Mouse (Mus musculus): ENCODE measurements around the gene Mrpl49. TPM values are rescaled to one million over a fixed set of nuclear protein-coding genes. Genes with fewer than 3 reads are reported as not detected.

Mrpl49 gene
- 14.5 to 19.1 TPM (median 18.6 TPM) in 4 replicates for total RNA-seq (2023; ENCODE audit: inconsistent age)

DNA sequence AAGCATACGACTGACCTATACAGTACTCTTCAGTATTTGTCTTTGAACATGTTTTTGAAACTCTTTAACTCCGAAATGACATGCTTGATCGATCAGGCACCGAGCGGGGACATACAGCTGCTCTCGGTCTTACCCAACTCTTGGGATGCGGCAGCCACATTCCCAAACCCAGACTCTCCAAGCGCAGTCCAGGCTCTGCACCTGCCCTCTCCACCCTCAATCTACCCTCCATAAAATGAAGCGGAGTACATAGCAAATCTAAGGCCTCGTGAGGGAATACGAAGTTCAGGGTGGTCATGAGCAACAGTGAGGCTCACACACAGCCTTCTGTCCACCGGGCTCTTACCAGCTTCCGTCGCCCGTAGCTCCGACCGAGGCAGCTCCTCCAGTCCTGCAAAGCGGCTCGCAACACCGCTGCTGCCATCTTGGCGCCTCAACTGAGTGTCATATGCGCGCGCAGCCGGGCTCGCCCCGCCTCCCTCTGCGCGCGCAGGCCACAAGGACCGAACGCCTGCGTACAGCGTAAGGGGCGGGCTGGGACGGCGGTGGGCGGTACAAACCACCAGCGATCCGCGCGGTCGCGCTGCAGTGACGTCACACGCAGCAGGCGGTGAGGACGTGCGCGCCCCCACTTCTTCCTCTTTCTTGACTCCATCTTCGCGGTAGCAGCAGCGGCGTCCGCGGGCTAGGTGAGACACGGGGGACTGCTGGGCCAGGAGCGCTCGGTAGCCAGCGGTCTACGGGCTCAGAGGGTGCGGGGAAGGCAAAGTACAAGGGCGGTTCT lies at the start of gene Mrpl49, which contains the start of gene Fau:
TSS of gene Mrpl49 (minus strand) at position 473 of the 784 bp plus-strand sequence.
TSS of gene Fau (plus strand) at position 532 of the 784 bp plus-strand sequence.

DNA sequence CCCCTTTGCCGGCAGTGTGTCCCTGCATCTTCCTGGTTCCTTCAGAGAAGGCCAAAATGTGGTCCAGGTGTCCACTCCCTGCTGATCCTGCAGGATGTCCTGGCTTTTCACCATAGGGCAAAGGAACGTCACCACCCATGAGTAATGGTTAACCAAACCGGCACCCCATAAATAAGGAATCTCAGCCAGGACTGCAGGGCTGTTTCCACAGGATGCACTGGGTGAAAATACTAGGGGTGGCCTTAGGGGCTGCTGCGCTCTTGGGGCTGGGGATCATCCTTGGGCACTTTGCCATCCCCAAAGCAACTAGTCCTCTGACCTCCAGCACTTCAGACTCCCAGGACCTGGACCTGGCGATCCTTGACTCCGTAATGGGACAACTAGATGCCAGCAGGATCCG lies 48.0 kb upstream of the Mrpl49 start, which contains the start of gene Naaladl1:
TSS of gene Naaladl1 (plus strand) at position 197 of the 400 bp plus-strand sequence.

GRCm38 (mm10) chr19:6094119-6094518 lies 36.5 kb upstream of the Mrpl49 start, which contains the start of gene AC131692.1:
AC131692.1 (plus strand) TSS chr19:6094419.

DNA sequence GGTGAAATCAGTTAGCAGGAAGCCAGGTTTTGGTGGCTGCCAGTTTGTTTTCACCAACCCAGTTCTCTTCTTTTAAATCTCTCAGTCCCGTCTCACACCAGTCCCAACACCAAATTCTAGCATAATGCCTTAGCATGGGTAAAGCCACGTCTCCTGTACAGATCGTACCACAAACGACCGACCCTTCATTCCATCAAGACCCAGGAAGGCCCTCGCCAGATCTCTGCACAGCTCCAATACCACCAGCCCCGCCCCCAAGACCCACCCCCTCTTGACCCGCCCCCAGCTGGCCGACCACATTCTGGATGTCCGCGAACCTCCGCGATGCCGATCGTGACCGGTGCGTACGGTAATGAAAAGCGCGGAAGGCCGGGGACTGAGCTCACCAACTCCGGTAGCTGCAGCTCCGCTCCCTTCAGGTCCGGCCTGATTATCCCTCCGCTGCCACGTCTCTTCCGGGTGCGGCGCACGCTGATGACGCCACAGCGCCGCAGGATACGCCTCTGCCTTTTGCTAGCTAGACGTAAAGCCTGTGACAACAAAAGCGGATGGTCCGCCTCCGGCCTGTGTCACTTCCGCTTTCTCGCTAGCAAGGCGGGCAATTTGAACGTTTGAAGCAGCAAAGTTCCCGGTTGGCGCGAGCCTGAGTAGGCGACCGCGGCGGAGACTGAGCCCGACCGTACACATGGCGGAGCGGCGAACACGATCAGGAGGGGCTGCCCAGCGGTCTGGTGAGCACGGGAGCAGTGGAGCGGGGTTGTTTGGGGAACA lies 27.1 kb upstream of the Mrpl49 start, which contains the start of the genes Zfpl1 and Cdca5:
TSS of gene Zfpl1 (minus strand) at position 479 of the 771 bp plus-strand sequence.
TSS of gene Cdca5 (plus strand) at position 506 of the 771 bp plus-strand sequence.

GRCm38 (mm10) chr19:6082156-6082555 lies 24.6 kb upstream of the Mrpl49 start, which contains the start of gene Gm28374:
Gm28374 (minus strand) TSS chr19:6082256.

GRCm38 (mm10) chr19:6079983-6080480 lies 22.4 kb upstream of the Mrpl49 start, which contains the start of gene Tmem262:
Tmem262 (plus strand) TSS chr19:6080033.

GRCm38 (mm10) chr19:6076564-6077393 lies 19.2 kb upstream of the Mrpl49 start, which contains the start of gene Vps51:
Vps51 (minus strand) TSS chr19:6077231.

GRCm38 (mm10) chr19:6067724-6068415 lies 10.3 kb upstream of the Mrpl49 start, which contains the start of gene Tm7sf2:
Tm7sf2 (minus strand) TSS chr19:6068373.

GRCm38 (mm10) chr19:6061021-6061533 lies 3.5 kb upstream of the Mrpl49 start, which contains the start of gene Znhit2:
Znhit2 (plus strand) TSS chr19:6061192.

GRCm38 (mm10) chr19:6046294-6047153 lies 11.1 kb downstream of the Mrpl49 start, which contains the start of gene Syvn1:
Syvn1 (plus strand) TSS chr19:6046576.

DNA sequence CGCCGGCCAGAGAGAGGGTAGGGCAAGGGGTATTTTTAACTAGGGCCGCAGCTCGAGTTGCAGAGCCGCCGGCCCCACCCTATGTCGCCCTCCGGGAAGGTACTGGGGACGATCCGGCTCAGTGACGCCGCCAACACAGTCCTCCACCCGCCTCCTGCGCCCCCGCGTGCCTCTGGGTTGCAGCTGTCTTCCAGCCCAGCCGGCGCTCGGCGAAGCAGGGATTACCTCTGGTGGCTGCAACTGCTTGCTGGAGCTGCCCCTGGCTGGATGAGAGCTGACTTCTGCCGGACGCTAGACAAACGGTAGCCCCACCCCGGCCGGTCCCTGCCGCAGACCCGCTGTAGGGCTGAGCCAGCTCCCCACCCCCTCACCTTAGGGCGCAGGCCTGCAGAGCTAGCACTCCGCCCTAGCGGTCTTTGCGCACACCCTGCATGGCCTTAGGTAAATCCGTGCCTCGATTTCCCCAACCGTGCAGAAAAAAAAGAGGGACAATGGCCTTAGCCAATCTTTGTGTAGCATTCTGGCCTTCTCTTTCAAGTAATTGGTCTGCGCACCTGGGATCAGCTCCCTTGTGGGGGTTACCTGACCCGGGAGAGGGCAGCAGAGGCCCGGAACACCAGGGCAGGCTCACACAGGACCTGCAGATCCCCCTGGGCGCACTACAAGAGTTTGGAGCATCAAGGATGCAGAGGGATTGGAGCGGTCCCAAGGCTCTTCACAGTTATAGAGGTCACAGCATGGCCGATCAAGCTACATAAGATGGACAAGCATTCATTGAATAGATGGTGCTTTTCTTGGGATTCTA lies 41.9 kb downstream of the Mrpl49 start, which contains the start of gene Capn1:
TSS of gene Capn1 (minus strand) at position 387 of the 805 bp plus-strand sequence.

Other genes starting within 250 kb of the Mrpl49 start
- 29.4 to 40.1 TPM (median 35.7 TPM) in 4 replicates for gene Frmd8, start 182.5 kb downstream of the Mrpl49 start, total RNA-seq (2023; ENCODE audit: inconsistent age)
- 21.3 to 29.7 TPM (median 22.3 TPM) in 4 replicates for gene Slc25a45, start 180.0 kb downstream of the Mrpl49 start, total RNA-seq (2023; ENCODE audit: inconsistent age)
- 1.9 to 2.7 TPM (median 2.6 TPM) in 4 replicates for gene Tigd3, start 163.6 kb downstream of the Mrpl49 start, total RNA-seq (2023; ENCODE audit: inconsistent age)
- gene Dpf2, start 144.8 kb downstream of the Mrpl49 start, total RNA-seq (2023; ENCODE audit: inconsistent age): 161 to 182 TPM (median 167 TPM) in 4 replicates
- 0.29 to 0.69 TPM (median 0.35 TPM) in 3 of 4 replicates, not detected in the other for gene Cdc42ep2, start 133.0 kb downstream of the Mrpl49 start, total RNA-seq (2023; ENCODE audit: inconsistent age)
- gene Pola2, start 93.6 kb downstream of the Mrpl49 start, total RNA-seq (2023; ENCODE audit: inconsistent age): 73.1 to 80.6 TPM (median 74.2 TPM) in 4 replicates
- not detected in 4 replicates for gene Slc22a20, start 71.6 kb downstream of the Mrpl49 start, total RNA-seq (2023; ENCODE audit: inconsistent age)
- gene Capn1, start 41.9 kb downstream of the Mrpl49 start, total RNA-seq (2023; ENCODE audit: inconsistent age): 82.1 to 108 TPM (median 91.6 TPM) in 4 replicates
- gene Syvn1, start 11.2 kb downstream of the Mrpl49 start, total RNA-seq (2023; ENCODE audit: inconsistent age): 176 to 196 TPM (median 188 TPM) in 4 replicates
- gene Fau, start 59 bp upstream of the Mrpl49 start, total RNA-seq (2023; ENCODE audit: inconsistent age): 3,370 to 3,487 TPM (median 3,432 TPM) in 4 replicates
- 11.7 to 16.6 TPM (median 12.9 TPM) in 4 replicates for gene Znhit2, start 3.4 kb upstream of the Mrpl49 start, total RNA-seq (2023; ENCODE audit: inconsistent age)
- 9.3 to 20.4 TPM (median 16.4 TPM) in 4 replicates for gene Tm7sf2, start 10.6 kb upstream of the Mrpl49 start, total RNA-seq (2023; ENCODE audit: inconsistent age)
- 88.4 to 98.7 TPM (median 94.0 TPM) in 4 replicates for gene Vps51, start 19.4 kb upstream of the Mrpl49 start, total RNA-seq (2023; ENCODE audit: inconsistent age)
- not detected in 4 replicates for gene Tmem262, start 22.2 kb upstream of the Mrpl49 start, total RNA-seq (2023; ENCODE audit: inconsistent age)
- 1.0 to 1.4 TPM in 2 of 4 replicates, not detected in the others for gene Gm28374, start 24.5 kb upstream of the Mrpl49 start, total RNA-seq (2023; ENCODE audit: inconsistent age)
- gene Zfpl1, start 27.2 kb upstream of the Mrpl49 start, total RNA-seq (2023; ENCODE audit: inconsistent age): 52.4 to 58.0 TPM (median 54.3 TPM) in 4 replicates
- gene Cdca5, start 27.2 kb upstream of the Mrpl49 start, total RNA-seq (2023; ENCODE audit: inconsistent age): 1.4 to 3.9 TPM (median 2.2 TPM) in 4 replicates
- gene AC131692.1, start 36.6 kb upstream of the Mrpl49 start, total RNA-seq (2023; ENCODE audit: inconsistent age): not detected in 4 replicates
- not detected in 4 replicates for gene Naaladl1, start 48.0 kb upstream of the Mrpl49 start, total RNA-seq (2023; ENCODE audit: inconsistent age)
- gene Sac3d1, start 60.9 kb upstream of the Mrpl49 start, total RNA-seq (2023; ENCODE audit: inconsistent age): 8.1 to 10.4 TPM (median 8.8 TPM) in 4 replicates
- 28.8 to 34.9 TPM (median 32.1 TPM) in 4 replicates for gene Snx15, start 70.5 kb upstream of the Mrpl49 start, total RNA-seq (2023; ENCODE audit: inconsistent age)
- not detected in 4 replicates for gene Batf2, start 83.2 kb upstream of the Mrpl49 start, total RNA-seq (2023; ENCODE audit: inconsistent age)
- gene Arl2, start 83.8 kb upstream of the Mrpl49 start, total RNA-seq (2023; ENCODE audit: inconsistent age): 28.2 to 35.1 TPM (median 33.3 TPM) in 4 replicates
- gene Majin, start 126.6 kb upstream of the Mrpl49 start, total RNA-seq (2023; ENCODE audit: inconsistent age): not detected in 4 replicates
- gene Gpha2, start 168.6 kb upstream of the Mrpl49 start, total RNA-seq (2023; ENCODE audit: inconsistent age): not detected in 4 replicates
- gene Ppp2r5b, start 178.1 kb upstream of the Mrpl49 start, total RNA-seq (2023; ENCODE audit: inconsistent age): 23.9 to 27.8 TPM (median 25.9 TPM) in 4 replicates
- 163 to 191 TPM (median 175 TPM) in 4 replicates for gene Atg2a, start 183.9 kb upstream of the Mrpl49 start, total RNA-seq (2023; ENCODE audit: inconsistent age)
- 247 to 254 TPM (median 253 TPM) in 4 replicates for gene Ehd1, start 218.9 kb upstream of the Mrpl49 start, total RNA-seq (2023; ENCODE audit: inconsistent age)
- 13.9 to 18.0 TPM (median 15.4 TPM) in 4 replicates for gene Cdc42bpg, start 248.7 kb upstream of the Mrpl49 start, total RNA-seq (2023; ENCODE audit: inconsistent age)